Mouse (Mus musculus): ENCODE measurements around the gene Eno2. TPM values are rescaled to one million over a fixed set of nuclear protein-coding genes. Genes with fewer than 3 reads are reported as not detected.

The Eno2 gene
- 7.9 and 22.7 TPM in 2 replicates for polyA plus RNA-seq (2012; rRNA removed; ENCODE audit: low replicate concordance)

DNA sequence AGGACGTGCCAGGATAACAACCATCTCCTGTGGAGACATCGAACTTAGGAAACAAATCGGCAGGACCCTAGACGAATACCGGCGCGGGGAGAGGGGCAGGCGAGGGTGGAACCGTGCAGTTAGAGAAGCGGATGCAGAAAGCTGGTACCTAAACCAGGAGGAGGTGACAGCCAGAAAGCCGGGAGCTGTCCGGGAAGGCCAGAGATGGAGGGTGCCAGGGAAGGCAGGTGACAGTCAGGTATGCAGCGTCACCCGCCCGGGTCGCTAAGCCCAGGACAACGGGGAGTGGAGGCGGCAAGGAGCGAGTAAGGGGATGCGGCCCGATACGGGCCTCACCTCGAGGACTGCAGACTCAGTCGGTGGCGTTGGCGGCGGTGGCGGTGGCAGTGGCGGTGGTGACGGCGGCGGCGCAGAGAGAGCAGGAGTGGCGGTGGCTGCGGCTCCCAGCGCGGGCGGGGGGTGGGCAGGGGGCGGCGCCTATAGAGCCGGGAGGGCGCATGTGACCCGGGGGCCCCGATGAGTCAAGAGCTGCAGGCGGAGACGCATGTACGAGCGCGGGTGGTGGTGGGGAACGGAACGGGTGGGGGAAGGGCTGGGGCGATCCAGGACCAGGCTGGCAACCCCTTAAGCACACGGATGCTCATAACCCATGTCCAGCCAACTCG lies at the start of gene Eno2:
Gene Eno2 (minus strand): TSS at position 573 of the 665 bp plus-strand sequence.

DNA sequence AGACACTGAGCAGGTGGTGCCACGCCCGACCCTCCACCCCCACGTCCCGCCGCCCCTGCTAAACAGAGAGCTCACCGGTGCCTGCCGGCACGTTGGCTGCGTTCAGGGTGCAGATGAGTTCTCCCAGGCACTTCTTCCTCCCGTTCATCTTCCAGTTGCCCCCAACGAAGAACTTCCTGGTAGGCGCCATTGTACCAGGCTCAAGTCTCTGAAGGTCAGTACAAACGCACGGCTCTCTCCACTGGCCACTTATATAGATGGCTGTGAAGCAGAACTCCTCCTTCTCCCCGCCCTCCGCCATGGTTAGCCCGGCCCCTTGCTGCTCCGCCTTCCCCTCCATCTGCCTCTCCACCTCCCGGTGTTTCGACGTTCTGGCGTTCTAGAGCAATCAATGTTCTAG lies 44.5 kb upstream of the Eno2 start, which contains the start of gene Tpi1:
Gene Tpi1 (minus strand): TSS at position 364 of the 400 bp plus-strand sequence.

DNA sequence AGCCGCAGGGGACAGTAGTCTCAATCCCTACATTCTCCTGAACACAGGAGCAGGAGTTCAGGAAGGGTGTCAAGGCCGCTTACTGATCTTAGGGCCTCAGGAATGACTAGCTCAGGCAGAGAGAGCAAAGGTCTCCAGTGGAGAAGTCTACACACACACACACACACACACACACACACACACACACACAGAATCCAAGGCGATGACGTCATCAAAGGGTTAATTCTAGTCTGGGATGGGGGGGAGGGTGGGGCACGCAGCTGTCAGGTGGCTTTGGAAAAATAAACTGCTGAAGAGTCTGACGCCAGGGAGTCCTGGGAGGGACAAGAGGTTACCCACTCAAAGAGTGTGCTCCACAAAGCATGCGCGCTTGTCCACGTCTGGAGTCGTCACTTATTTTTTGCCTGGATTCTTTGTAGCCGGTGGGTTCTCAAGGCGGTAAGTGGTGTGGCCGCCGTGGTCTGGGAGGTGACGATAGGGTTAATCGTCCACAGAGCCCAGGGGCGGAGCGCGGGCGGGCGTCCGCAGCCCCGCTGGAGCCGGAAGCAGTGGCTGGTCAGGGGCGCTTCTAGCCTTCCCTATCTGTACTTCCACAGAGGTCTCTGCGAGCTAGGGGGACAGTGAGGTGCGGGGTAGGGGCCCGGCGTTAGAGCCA lies 39.0 kb upstream of the Eno2 start, which contains the start of gene Spsb2:
Gene Spsb2 (plus strand): TSS at position 304 of the 655 bp plus-strand sequence.

DNA sequence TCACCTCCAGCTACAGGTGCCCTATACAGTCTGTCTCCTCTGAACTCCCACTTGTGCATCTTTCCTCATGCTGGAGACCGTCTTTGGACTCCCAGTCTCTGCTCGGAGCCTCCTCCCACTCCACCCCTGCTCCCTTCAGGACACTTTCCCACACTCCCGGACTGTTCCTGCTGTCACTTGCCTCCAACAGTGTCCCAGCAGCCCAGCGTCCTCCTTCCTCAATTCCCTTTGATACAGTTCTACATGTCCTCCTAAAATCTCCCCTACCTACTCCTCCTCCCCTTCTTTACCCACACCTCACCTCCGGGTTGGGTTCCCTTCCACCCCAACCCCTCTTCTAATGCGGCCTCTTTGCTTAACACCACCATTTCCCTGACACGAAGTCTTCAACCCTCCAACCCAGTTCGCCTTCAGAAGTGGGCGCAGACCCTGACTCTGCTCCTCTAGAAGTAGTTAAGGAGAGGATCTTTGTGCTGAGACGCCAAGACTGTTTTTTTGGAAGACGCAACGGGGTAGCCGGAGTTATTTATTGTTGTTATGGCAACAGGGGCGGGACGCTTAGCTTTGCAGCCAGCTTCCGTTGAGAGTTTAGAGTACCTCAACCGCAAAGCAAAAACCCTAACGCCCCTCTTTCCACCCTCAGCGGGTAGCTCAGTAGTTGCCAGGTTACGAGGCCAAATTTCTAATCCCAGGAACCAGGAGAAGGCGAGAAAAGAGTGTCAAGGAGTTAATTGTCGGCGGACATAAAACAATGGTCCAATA lies 9.9 kb upstream of the Eno2 start, which contains the start of gene Lrrc23:
Gene Lrrc23 (minus strand): TSS at position 506 of the 762 bp plus-strand sequence.

DNA sequence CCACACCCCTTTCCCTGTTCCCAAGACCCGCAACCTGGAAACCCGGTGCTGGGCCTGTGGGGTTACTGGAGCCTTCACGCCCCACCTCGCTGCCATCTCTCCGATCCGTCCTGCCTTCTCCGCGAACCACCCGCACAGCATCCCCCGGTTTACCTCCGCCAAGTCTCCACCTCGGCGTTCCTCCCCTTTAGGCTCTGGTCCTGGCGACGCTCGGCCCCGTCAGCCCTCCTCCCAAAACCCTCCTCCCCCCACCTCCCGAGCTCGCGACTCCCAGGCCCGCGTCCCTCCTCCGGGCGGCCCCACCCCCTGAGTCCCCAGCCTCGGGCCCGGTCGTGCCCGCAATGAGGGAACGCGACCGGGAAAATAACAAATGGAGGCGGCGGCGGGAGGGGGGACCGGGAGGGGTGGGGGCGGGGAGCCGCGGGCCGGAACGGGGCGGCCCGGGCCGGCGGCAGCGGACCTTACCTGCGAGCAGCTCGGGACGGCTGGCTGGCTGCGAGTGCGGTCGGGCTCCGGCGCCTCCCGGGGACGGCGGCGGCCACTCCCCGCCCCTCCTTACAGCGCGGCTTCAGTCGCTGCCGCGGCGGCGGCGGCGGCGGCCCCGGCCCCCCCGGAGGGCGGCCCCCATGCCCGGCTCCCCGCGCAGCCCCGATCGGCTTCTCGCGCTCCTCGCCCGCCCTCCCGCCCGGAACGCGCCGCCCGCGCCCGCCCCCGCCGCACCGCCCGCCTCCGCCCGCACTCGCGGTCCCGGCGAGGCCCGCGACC lies 13.5 kb downstream of the Eno2 start, which contains the start of the genes Gm45234 and Atn1:
Gene Gm45234 (minus strand): TSS at position 191 of the 765 bp plus-strand sequence.
Gene Atn1 (minus strand): TSS at position 694 of the 765 bp plus-strand sequence.

DNA sequence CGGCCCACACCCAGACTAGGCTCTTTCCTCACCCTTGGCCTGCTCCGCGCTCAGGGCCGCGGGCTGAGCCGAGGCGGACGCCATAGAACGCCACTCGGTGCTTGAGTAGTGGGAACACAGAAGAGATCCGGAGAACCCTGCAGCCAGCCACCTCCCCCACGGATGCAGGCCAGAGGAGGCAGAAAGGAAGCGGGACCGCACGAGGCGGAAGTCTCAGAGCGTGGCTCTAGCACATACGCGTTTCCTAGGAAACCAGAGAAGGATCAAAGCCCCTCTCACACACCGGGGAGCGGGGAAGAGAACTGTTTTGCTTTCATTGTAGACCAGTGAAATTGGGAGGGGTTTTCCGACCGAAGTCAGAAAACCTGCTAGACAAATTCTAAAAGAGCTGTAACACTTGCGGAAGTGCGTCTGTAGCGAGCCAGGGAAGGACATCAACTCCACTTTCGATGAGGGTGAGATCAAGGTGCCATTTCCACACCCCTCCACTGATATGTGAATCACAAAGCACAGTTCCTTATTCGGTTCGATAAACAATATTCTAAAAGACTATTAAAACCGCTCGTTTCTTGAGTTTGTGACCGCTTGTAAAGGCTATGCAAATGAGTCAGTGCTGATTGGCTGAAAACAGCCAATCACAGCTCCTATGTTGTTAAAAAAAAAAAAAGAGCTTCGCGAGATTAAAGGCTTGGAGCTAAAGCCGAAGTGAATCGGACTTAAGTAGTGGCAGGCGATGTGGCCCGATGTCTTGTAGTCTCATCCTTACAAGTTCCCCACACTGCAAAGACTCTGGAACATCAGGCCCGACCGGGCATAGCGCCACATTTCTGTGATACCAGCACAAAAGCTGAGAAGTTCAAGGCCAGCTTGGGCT lies 28.3 kb downstream of the Eno2 start, which contains the start of gene Grcc10:
Gene Grcc10 (minus strand): TSS at position 487 of the 874 bp plus-strand sequence.

DNA sequence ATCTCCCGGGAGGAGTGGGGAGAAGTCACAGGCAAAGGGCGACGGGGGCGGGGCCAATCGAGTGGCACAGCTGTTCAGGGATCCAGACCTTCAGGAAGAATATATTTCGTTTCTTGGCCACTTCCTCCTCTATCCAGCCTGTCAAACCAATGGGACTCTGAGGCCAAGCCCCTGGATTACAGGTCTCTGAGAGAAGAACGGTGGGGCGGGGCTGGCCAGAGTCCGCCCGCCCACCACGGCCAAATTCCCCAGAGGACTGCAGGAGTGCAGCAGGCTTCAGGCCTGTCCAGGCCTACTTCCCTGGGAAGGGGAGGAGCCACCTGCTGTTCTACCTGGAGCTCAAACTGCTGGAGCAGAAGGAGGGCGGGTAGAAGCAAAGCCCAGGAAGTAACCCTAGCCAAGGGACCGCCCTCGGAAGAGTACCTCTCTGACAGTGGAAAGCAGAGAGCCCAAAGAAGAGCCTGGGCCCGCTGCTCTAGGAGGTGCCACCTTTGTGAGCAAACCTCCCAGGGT lies 30.9 kb downstream of the Eno2 start, which contains the start of gene Ptpn6:
Gene Ptpn6 (minus strand): TSS at position 204 of the 513 bp plus-strand sequence.

DNA sequence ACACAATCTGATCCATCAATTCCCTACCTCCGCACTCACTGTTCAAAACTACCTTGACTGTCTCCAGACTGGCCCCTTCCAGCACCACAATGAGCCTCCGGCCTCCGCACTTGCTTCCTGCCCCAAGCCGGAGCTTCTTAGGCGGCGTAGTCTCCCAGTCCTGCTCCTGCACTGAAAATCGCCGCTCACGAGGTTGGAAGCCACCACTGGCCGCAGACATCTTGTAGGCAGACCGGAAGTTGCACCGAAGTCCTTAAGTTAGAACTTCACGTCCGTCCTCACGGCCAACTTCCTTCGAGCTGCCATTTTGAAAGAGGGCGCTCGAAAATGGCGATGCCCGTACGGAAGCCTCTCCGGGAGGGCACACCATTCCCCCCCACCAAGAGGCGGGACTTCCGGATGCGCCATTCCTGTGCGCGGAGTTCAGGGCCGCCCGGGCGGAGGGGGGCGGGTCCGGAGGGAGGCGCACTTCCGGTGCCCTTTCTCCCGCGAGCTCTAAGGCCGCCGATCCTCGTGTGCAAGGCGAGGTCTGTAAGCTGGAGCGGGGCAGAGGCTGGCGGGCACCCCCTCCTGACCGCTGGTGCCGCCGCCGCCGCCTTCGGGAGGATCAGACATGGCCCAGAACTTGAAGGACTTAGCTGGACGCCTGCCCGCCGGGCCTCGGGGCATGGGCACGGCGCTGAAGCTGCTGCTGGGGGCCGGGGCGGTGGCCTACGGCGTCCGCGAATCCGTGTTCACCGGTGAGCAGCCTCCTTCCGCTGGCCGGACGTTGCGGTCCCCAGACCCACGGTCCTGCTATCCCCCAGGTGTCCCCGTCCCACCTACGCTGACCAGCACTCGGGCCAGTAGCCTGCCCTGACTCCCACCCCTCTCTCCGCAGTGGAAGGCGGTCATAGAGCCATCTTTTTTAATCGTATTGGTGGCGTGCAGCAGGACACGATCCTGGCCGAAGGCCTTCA lies 57.4 kb downstream of the Eno2 start, which contains the start of the genes Emg1 and Phb2:
Gene Emg1 (minus strand): TSS at position 355 of the 959 bp plus-strand sequence.
Gene Phb2 (plus strand): TSS at position 513 of the 959 bp plus-strand sequence.

Other genes with a start within 250 kb of the Eno2 start
- 250 and 335 TPM in 2 replicates for gene C1s1, start 227.3 kb downstream of the Eno2 start, polyA plus RNA-seq (2012; rRNA removed; ENCODE audit: low replicate concordance)
- 0.17 and 0.24 TPM in 2 replicates for gene C1rb, start 199.4 kb downstream of the Eno2 start, polyA plus RNA-seq (2012; rRNA removed; ENCODE audit: low replicate concordance)
- gene C1s2, start 133.6 kb downstream of the Eno2 start, polyA plus RNA-seq (2012; rRNA removed; ENCODE audit: low replicate concordance): 0.20 and 0.77 TPM in 2 replicates
- gene Lpcat3, start 106.6 kb downstream of the Eno2 start, polyA plus RNA-seq (2012; rRNA removed; ENCODE audit: low replicate concordance): 165 and 205 TPM in 2 replicates
- gene Emg1, start 57.5 kb downstream of the Eno2 start, polyA plus RNA-seq (2012; rRNA removed; ENCODE audit: low replicate concordance): 43.9 and 76.9 TPM in 2 replicates
- 146 and 173 TPM in 2 replicates for gene Phb2, start 57.3 kb downstream of the Eno2 start, polyA plus RNA-seq (2012; rRNA removed; ENCODE audit: low replicate concordance)
- 11.4 and 26.9 TPM in 2 replicates for gene Ptpn6, start 31.0 kb downstream of the Eno2 start, polyA plus RNA-seq (2012; rRNA removed; ENCODE audit: low replicate concordance)
- gene Grcc10, start 28.3 kb downstream of the Eno2 start, polyA plus RNA-seq (2012; rRNA removed; ENCODE audit: low replicate concordance): 190 and 330 TPM in 2 replicates
- not detected in 2 replicates for gene Gm45234, start 13.7 kb downstream of the Eno2 start, polyA plus RNA-seq (2012; rRNA removed; ENCODE audit: low replicate concordance)
- 35.1 and 76.7 TPM in 2 replicates for gene Atn1, start 13.1 kb downstream of the Eno2 start, polyA plus RNA-seq (2012; rRNA removed; ENCODE audit: low replicate concordance)
- 1.9 and 2.1 TPM in 2 replicates for gene Lrrc23, start 10.1 kb upstream of the Eno2 start, polyA plus RNA-seq (2012; rRNA removed; ENCODE audit: low replicate concordance)
- gene Spsb2, start 39.0 kb upstream of the Eno2 start, polyA plus RNA-seq (2012; rRNA removed; ENCODE audit: low replicate concordance): 20.3 and 27.3 TPM in 2 replicates
- 546 and 1,076 TPM in 2 replicates for gene Tpi1, start 44.6 kb upstream of the Eno2 start, polyA plus RNA-seq (2012; rRNA removed; ENCODE audit: low replicate concordance)
- 112 and 133 TPM in 2 replicates for gene Usp5, start 59.8 kb upstream of the Eno2 start, polyA plus RNA-seq (2012; rRNA removed; ENCODE audit: low replicate concordance)
- gene Cdca3, start 59.9 kb upstream of the Eno2 start, polyA plus RNA-seq (2012; rRNA removed; ENCODE audit: low replicate concordance): 5.8 and 31.7 TPM in 2 replicates
- 0.47 and 1.4 TPM in 2 replicates for gene Gnb3, start 70.6 kb upstream of the Eno2 start, polyA plus RNA-seq (2012; rRNA removed; ENCODE audit: low replicate concordance)
- 23.0 and 97.5 TPM in 2 replicates for gene P3h3, start 88.1 kb upstream of the Eno2 start, polyA plus RNA-seq (2012; rRNA removed; ENCODE audit: low replicate concordance)
- 0.24 and 3.3 TPM in 2 replicates for gene Gpr162, start 94.3 kb upstream of the Eno2 start, polyA plus RNA-seq (2012; rRNA removed; ENCODE audit: low replicate concordance)
- 0.79 and 2.4 TPM in 2 replicates for gene Cd4, start 118.5 kb upstream of the Eno2 start, polyA plus RNA-seq (2012; rRNA removed; ENCODE audit: low replicate concordance)
- 5.0 and 6.7 TPM in 2 replicates for gene Lag3, start 142.0 kb upstream of the Eno2 start, polyA plus RNA-seq (2012; rRNA removed; ENCODE audit: low replicate concordance)
- gene Ptms, start 150.4 kb upstream of the Eno2 start, polyA plus RNA-seq (2012; rRNA removed; ENCODE audit: low replicate concordance): 1,311 and 1,715 TPM in 2 replicates
- 398 and 422 TPM in 2 replicates for gene Mlf2, start 161.7 kb upstream of the Eno2 start, polyA plus RNA-seq (2012; rRNA removed; ENCODE audit: low replicate concordance)
- 192 and 221 TPM in 2 replicates for gene Cops7a, start 195.9 kb upstream of the Eno2 start, polyA plus RNA-seq (2012; rRNA removed; ENCODE audit: low replicate concordance)
- gene Pianp, start 227.0 kb upstream of the Eno2 start, polyA plus RNA-seq (2012; rRNA removed; ENCODE audit: low replicate concordance): 3.7 and 15.6 TPM in 2 replicates
- 49.1 and 77.6 TPM in 2 replicates for gene Zfp384, start 239.5 kb upstream of the Eno2 start, polyA plus RNA-seq (2012; rRNA removed; ENCODE audit: low replicate concordance)